Mouse (Mus musculus): ENCODE results near the gene Slc25a27. TPM values are rescaled to one million over a fixed set of nuclear protein-coding genes. Genes with fewer than 3 reads are reported as not detected.
A peak's percentile ranks its signal among the peaks of the same experiment; 100 is the strongest.

Gene Slc25a27
- total RNA-seq, 2 experiments from 2014 or later = 30.3 to 34.8 TPM

GRCm38 (mm10) chr17:43649641-43650436, 17.2 kb downstream of the Slc25a27 start:
- no peak for DNase-seq (ENCODE audit: low spot score in 2 of 2)

- no peak for DNase-seq (ENCODE audit: low spot score in 2 of 2)
Measured at GRCm38 (mm10) chr17:43646925-43647324, 20.1 kb downstream of the Slc25a27 start.

DNA sequence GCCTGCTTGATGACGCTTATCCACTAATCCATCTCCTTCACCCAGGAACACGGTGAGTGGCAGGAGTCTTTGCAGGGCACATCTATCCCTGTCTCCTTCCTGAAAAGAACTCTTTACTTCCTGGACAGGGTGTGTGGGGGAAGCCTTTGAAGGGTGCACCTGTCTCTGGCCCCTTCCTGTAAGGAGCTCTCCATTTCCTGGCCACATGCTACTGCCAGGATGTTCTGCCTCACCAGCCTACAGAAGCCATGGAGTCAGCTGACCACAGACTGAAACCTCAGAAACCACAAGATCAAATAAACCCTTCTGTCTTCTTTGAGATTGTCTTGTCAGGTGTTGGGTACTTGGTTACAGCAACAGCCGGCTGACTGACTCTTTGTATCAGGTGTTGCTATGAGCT, 21.9 kb downstream of the Slc25a27 start:
- DNase-seq (ENCODE audit: low spot score in 2 of 2) = no peak

GRCm38 (mm10) chr17:43644375-43644774, 22.6 kb downstream of the Slc25a27 start:
- no peak for DNase-seq (ENCODE audit: low spot score in 2 of 2)

GRCm38 (mm10) chr17:43643191-43643590, 23.8 kb downstream of the Slc25a27 start:
- no peak for DNase-seq (ENCODE audit: low spot score in 2 of 2)

GRCm38 (mm10) chr17:43640825-43641224, 26.2 kb downstream of the Slc25a27 start:
- DNase-seq (ENCODE audit: low spot score in 2 of 2) = no peak

GRCm38 (mm10) chr17:43637146-43637545, 29.9 kb downstream of the Slc25a27 start:
- DNase-seq (ENCODE audit: low spot score in 2 of 2) = no peak

- no peak for DNase-seq (ENCODE audit: low spot score in 2 of 2)
Measured at GRCm38 (mm10) chr17:43630427-43630760, 36.6 kb downstream of the Slc25a27 start.

- DNase-seq (ENCODE audit: low spot score in 2 of 2) = peak in 1 of 2 experiments; percentile 11
Measured at GRCm38 (mm10) chr17:43629496-43630426, 37.3 kb downstream of the Slc25a27 start, which contains the start of gene Tdrd6. Gene Tdrd6, minus strand, starts transcription at chr17:43630299.

DNA sequence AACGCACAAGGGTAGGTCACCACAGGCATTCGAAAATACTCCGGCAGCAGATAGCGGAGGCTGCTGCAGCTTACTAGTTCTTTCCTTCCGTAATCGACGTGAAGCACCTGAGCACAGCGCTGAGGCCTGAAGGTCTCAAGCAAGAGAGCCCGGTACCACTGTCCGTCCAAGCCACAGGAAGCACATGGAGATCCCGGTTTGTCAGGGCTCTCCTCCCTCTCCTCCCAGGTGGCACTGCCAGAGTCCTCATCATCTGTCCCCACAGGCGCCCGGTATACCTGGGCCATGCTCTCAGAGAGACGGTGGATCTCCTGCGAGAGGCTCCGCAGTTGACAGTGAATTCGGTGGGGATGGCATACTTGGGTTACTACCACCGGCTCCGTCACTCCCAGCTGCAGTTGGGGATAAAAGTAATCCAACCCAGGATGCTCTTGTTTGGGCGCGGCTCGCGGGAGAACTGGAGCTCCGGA, 38.0 kb downstream of the Slc25a27 start:
- DNase-seq (ENCODE audit: low spot score in 2 of 2) = no peak

- DNase-seq (ENCODE audit: low spot score in 2 of 2) = no peak
Measured at GRCm38 (mm10) chr17:43628246-43628645, 38.8 kb downstream of the Slc25a27 start.

DNA sequence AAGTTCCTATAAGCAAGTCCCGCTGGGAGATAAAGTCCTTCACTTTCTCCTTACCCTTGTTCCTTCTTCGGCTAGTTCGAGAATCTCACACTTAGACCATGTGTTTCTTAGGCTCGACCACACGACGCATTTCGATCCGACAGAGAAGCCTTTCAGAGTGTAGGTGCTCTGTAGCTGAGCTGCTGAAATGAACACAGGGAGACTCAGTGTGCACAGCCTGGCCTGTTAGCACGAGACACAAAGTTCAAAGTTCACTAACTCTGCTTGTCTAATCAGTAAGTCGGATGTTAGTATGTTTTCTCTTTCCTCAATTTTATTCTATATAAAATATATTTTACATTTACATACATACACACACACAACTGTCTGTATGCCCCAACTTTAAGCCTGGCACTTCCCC, 44.9 kb downstream of the Slc25a27 start:
- DNase-seq (ENCODE audit: low spot score in 2 of 2) = no peak

DNA sequence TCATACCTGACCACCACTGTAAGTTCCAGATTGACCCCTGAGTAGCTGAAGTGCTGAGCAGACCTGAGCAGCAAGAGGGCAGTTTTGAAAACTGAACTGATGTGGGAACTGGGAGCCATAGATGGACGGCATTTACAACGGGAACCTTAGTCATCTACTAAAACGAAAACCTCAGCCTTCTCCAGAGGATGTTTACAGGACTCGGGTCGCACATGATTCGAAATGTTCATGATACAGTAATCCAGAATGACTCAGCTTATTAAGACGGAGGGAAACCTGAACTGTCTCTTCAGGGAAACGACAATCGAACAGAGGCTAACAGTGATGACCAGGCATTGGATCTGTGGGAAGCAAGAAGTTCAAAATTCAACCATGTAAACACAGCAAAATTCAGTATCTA, 47.9 kb downstream of the Slc25a27 start:
- no peak for DNase-seq (ENCODE audit: low spot score in 2 of 2)

- no peak for DNase-seq (ENCODE audit: low spot score in 2 of 2)
Measured at GRCm38 (mm10) chr17:43612221-43612620, 54.8 kb downstream of the Slc25a27 start.

- peak; percentile 57 to 66 for DNase-seq (ENCODE audit: low spot score in 2 of 2)
Measured at GRCm38 (mm10) chr17:43611586-43611985, 55.4 kb downstream of the Slc25a27 start.

GRCm38 (mm10) chr17:43606704-43607103, 60.3 kb downstream of the Slc25a27 start:
- peak; percentile 65 to 70 for DNase-seq (ENCODE audit: low spot score in 2 of 2)

DNA sequence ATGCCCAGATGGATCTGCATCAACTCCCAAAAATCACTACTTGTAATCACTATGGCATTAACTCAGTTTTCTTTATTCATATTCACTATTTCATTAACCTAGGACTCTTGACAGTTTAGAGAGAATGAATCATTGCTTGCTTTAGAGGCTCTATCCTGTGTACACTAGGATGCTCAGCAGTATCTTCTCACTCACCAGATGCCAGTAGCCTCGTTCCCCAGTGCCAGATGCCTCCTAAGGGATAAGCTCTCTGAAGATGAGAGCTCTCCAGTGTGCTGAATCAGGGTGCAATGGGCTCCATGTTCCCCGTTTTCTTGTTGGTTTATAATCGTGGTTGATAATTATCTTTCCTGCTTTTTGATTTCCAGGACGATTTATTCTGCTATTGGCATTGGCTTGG, 68.3 kb downstream of the Slc25a27 start:
- DNase-seq (ENCODE audit: low spot score in 2 of 2) = no peak

- DNase-seq (ENCODE audit: low spot score in 2 of 2) = no peak
Measured at GRCm38 (mm10) chr17:43597742-43598141, 69.3 kb downstream of the Slc25a27 start.

- peak in 1 of 2 experiments; percentile 66 for DNase-seq (ENCODE audit: low spot score in 2 of 2)
Measured at GRCm38 (mm10) chr17:43592296-43593291, 74.4 kb downstream of the Slc25a27 start.
